Mouse (Mus musculus): ENCODE measurements around the gene Scn9a.

DNA sequence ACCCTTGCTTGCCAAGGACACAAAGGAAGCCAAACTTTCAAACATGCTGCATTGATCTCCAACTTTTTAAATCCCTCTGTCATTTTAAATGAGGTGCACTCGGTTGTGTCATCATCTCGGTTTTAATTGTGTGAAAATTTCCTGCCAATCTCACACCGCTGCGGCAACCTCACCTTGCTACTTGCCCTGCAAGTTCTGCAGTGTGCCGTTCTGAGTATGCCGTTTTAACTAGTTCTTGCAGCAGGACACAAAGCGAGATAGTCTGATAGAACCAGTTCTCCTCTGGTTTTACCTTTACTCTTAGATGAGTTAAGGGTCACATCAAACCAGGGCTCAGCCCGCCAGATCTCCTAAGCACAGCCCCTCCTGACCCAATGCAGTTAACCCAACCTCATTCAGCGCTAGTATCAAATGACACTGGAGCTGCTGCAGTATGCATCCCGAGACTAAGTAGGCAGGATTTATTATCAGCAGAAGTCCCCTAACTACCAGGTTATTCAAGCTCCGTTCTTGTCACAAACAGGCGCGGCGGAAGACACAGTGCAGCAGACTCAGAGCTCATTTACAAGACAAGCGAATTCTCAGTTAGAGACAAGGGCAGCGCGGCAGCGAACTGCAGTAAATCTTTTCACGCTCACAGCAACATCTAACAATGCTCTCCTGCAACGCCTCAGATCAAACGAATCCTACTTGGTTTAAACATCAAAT, 194.8 kb downstream of the Scn9a start:
- TF ChIP-seq ZC3H11A (IDR thresholded peaks at IDR 0.05; ENCODE audit: borderline replicate concordance, low read depth, low read length) (no peak), MAFK (IDR thresholded peaks at IDR 0.05; ENCODE audit: insufficient read depth, low read depth, low read length) (no peak), CHD2 (IDR thresholded peaks at IDR 0.05; ENCODE audit: low read depth, low read length) (no peak), HCFC1 (IDR thresholded peaks at IDR 0.05; ENCODE audit: borderline replicate concordance, insufficient read depth, low read length) (no peak), ZNF384 (IDR thresholded peaks at IDR 0.05; ENCODE audit: low read depth, low read length) (no peak)

Data from ES-E14 (cell line).